Mouse (Mus musculus): ENCODE data around the gene Rps19bp1. TPM values are rescaled to one million over a fixed set of nuclear protein-coding genes. Genes with fewer than 3 reads are reported as not detected.

Rps19bp1 gene
- 10 to 100 TPM; 41.9 to 42.6 TPM for total RNA-seq (2021)
- long read RNA-seq, experiment 1, transcript Rps19bp1-201 (4 exons, 838 nt), result major isoform, 43 of 51 reads
- long read RNA-seq, experiment 1, partial matches to known transcripts, result 3 of 51 reads
- long read RNA-seq, experiment 1, other reads (novel, unspliced or antisense), result 3 of 51 reads
- long read RNA-seq, experiment 2, transcript Rps19bp1-201 (4 exons, 838 nt), result major isoform, 17 of 22 reads
- long read RNA-seq, experiment 2, partial matches to known transcripts, result 0 of 22 reads
- long read RNA-seq, experiment 2, other reads (novel, unspliced or antisense), result 3 of 22 reads

GRCm38 (mm10) chr15:80263610-80264575 is at the start of gene Rps19bp1:
Rps19bp1 (minus strand) TSS chr15:80264315.
- peak; percentile 90 to 91 for DNase-seq (ENCODE audit: low spot score in 2 of 2)
- intact Hi-C loops (cut with DNase I), result loop anchor here (2.0 kb wide), 1 partner anchor 441 kb away; no protein-coding TSS in a partner anchor

- intact Hi-C loops (cut with DNase I), result no loop called here
- DNase-seq (ENCODE audit: low spot score in 2 of 2), result no peak
These were observed 42.0 kb upstream of the Rps19bp1 start for GRCm38 (mm10) chr15:80306146-80306545.

GRCm38 (mm10) chr15:80304188-80304587 is 40.1 kb upstream of the Rps19bp1 start:
- intact Hi-C loops (cut with DNase I), result no loop called here
- no peak for DNase-seq (ENCODE audit: low spot score in 2 of 2)

GRCm38 (mm10) chr15:80303779-80304178 is 39.7 kb upstream of the Rps19bp1 start:
- peak in 1 of 2 experiments; percentile 47 for DNase-seq (ENCODE audit: low spot score in 2 of 2)
- intact Hi-C loops (cut with DNase I), result no loop called here

- no peak for DNase-seq (ENCODE audit: low spot score in 2 of 2)
- intact Hi-C loops (cut with DNase I), result no loop called here
These were observed 33.0 kb upstream of the Rps19bp1 start for GRCm38 (mm10) chr15:80297146-80297545.

GRCm38 (mm10) chr15:80289436-80289835 is 25.3 kb upstream of the Rps19bp1 start:
- intact Hi-C loops (cut with DNase I), result loop anchor here (5.0 to 10.0 kb wide), 3 partner anchors 195 to 403 kb away; no protein-coding TSS in a partner anchor
- peak; percentile 79 to 84 for DNase-seq (ENCODE audit: low spot score in 2 of 2)

- intact Hi-C loops (cut with DNase I), result loop anchor here (5.0 to 10.0 kb wide), 3 partner anchors 197 to 404 kb away; no protein-coding TSS in a partner anchor
- no peak for DNase-seq (ENCODE audit: low spot score in 2 of 2)
These were observed 23.9 kb upstream of the Rps19bp1 start for GRCm38 (mm10) chr15:80288036-80288435.

- intact Hi-C loops (cut with DNase I), result loop anchor here (5.0 to 10.0 kb wide), 3 partner anchors 198 to 405 kb away; no protein-coding TSS in a partner anchor
- peak; percentile 67 to 71 for DNase-seq (ENCODE audit: low spot score in 2 of 2)
These were observed 22.8 kb upstream of the Rps19bp1 start, which contains the start of gene Cacna1i for GRCm38 (mm10) chr15:80286851-80287415. Cacna1i (plus strand) TSS chr15:80287238.

GRCm38 (mm10) chr15:80280646-80281045 is 16.5 kb upstream of the Rps19bp1 start:
- peak; percentile 62 to 64 for DNase-seq (ENCODE audit: low spot score in 2 of 2)
- intact Hi-C loops (cut with DNase I), result loop anchor here (5.0 to 10.0 kb wide), 2 partner anchors 204 to 352 kb away; no protein-coding TSS in a partner anchor

GRCm38 (mm10) chr15:80279053-80279452 is 14.9 kb upstream of the Rps19bp1 start:
- no peak for DNase-seq (ENCODE audit: low spot score in 2 of 2)
- intact Hi-C loops (cut with DNase I), result no loop called here

GRCm38 (mm10) chr15:80278121-80278759 is 14.1 kb upstream of the Rps19bp1 start:
- DNase-seq (ENCODE audit: low spot score in 2 of 2), result peak; percentile 83 to 86
- intact Hi-C loops (cut with DNase I), result no loop called here

GRCm38 (mm10) chr15:80277625-80278024 is 13.5 kb upstream of the Rps19bp1 start:
- no peak for DNase-seq (ENCODE audit: low spot score in 2 of 2)
- intact Hi-C loops (cut with DNase I), result no loop called here

GRCm38 (mm10) chr15:80277107-80277506 is 13.0 kb upstream of the Rps19bp1 start:
- intact Hi-C loops (cut with DNase I), result no loop called here
- DNase-seq (ENCODE audit: low spot score in 2 of 2), result no peak

- intact Hi-C loops (cut with DNase I), result no loop called here
- DNase-seq (ENCODE audit: low spot score in 2 of 2), result no peak
These were observed 7.8 kb upstream of the Rps19bp1 start for GRCm38 (mm10) chr15:80271858-80272396.

- intact Hi-C loops (cut with DNase I), result loop anchor here (2.0 kb wide), 1 partner anchor 431 kb away; no protein-coding TSS in a partner anchor
- peak; percentile 91 to 92 for DNase-seq (ENCODE audit: low spot score in 2 of 2)
These were observed 2.2 kb upstream of the Rps19bp1 start for GRCm38 (mm10) chr15:80266281-80266680.

- DNase-seq (ENCODE audit: low spot score in 2 of 2), result no peak
- intact Hi-C loops (cut with DNase I), result no loop called here
These were observed 3.0 kb downstream of the Rps19bp1 start for GRCm38 (mm10) chr15:80261100-80261499.

GRCm38 (mm10) chr15:80260677-80261076 is 3.4 kb downstream of the Rps19bp1 start:
- peak; percentile 82 to 88 for DNase-seq (ENCODE audit: low spot score in 2 of 2)
- intact Hi-C loops (cut with DNase I), result no loop called here

- intact Hi-C loops (cut with DNase I), result no loop called here
- no peak for DNase-seq (ENCODE audit: low spot score in 2 of 2)
These were observed 4.6 kb downstream of the Rps19bp1 start for GRCm38 (mm10) chr15:80259406-80260045.
